Mouse (Mus musculus) liver, adult 2 months (tissue): ENCODE measurements around the gene Il6ra.

Experiments used
- CTCF ChIP-seq: fragments of 200-500 bp; IDR thresholded peaks from 2 replicates; pipeline ENCODE4 v1.5.1; 2011; ENCODE audit warnings: low read depth, low read length, control low read depth
- POLR2A ChIP-seq: fragments of 200-500 bp; IDR thresholded peaks from 2 replicates; pipeline ENCODE4 v1.6.1; 2011; ENCODE audit warnings: low read length, control low read depth; ENCODE audit not compliant: insufficient read depth; ENCODE audit errors: extremely low read depth

DNA sequence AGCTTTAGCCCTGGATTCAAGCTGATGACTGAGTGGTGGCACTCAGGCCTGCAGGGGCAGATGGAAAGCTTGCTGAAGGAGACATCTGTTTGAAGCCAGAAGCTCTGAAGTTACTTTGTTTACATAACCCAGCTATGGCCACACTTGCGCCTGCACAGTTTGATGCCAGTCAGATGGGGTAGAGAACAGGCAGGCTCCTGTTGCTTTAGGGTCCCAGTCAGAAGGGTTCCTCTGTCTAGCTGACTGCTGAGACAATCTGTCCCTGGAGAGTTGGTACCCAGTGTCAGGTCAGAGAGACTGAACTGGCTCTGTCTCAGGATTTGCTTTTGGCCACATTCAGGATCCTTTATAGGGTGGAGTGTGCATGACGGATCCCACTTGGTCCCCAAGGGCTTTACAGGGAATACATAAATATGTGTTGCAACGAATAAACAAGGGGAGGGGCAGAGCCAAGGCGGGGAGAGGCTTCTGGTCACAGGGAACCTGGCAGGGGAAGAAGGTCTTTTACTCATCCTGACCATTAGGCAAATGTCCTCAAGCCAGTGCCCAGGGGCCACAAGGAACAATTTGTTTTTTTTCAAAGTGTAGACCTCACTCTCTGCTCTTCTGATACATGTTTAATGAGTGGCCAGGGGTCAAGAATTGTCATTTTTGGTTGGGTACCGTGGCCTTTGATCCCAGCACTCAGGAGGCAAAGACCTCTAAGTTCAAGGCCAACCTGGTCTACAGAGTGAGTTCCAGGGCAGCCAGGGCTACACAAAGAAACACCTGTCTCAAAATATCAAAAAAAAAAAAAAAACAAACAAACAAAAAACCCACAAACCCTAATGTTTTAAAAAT is 3.1 kb downstream of the Il6ra start:
- TF ChIP-seq CTCF, result no peak
- no peak for TF ChIP-seq POLR2A
